Mouse (Mus musculus) liver, embryonic 14.5 days (tissue): Measurements from ENCODE around the gene Rimbp3.

Experiments
- CTCF ChIP-seq: IDR thresholded peaks from 2 replicates; pipeline ENCODE4 v1.5.1; 2016; ENCODE audit warnings: antibody characterized with exemption, low read depth, control low read depth
- EP300 ChIP-seq: IDR thresholded peaks from 2 replicates; pipeline ENCODE4 v1.6.1; 2016; ENCODE audit warnings: antibody characterized with exemption, low read depth

DNA sequence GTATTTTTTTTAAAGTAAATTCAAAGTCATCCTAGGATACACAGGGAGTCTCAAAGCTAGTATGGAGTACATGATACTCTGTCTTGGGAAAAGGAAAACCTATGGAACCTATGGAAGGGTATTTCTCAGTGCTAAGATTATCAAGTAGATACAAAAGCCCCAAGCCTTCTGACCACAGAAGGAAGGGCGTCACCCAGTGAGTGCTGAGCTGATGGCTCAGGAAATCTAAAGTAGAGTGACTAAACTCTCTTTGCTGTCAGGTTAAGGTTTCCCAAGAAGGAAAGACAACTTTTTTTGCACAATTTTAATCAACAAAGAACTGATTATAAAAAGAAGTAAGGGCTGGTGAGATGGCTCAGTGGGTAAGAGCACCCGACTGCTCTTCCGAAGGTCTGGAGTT, 28.7 kb upstream of the Rimbp3 start:
- TF ChIP-seq EP300 (no peak), CTCF (no peak)
